Mouse (Mus musculus): ENCODE results near the gene Skp1a. TPM values are rescaled to one million over a fixed set of nuclear protein-coding genes. Genes with fewer than 3 reads are reported as not detected.
"Not testable (repeated sequence)": the region's sequence is repeated elsewhere in the genome, so short reads cannot be mapped to it uniquely, and the experiment has no call there.

The Skp1a gene
- polyA plus RNA-seq (2012; ENCODE audit: insufficient read depth, low replicate concordance), result 1.6 and 14.4 TPM in 2 replicates

DNA sequence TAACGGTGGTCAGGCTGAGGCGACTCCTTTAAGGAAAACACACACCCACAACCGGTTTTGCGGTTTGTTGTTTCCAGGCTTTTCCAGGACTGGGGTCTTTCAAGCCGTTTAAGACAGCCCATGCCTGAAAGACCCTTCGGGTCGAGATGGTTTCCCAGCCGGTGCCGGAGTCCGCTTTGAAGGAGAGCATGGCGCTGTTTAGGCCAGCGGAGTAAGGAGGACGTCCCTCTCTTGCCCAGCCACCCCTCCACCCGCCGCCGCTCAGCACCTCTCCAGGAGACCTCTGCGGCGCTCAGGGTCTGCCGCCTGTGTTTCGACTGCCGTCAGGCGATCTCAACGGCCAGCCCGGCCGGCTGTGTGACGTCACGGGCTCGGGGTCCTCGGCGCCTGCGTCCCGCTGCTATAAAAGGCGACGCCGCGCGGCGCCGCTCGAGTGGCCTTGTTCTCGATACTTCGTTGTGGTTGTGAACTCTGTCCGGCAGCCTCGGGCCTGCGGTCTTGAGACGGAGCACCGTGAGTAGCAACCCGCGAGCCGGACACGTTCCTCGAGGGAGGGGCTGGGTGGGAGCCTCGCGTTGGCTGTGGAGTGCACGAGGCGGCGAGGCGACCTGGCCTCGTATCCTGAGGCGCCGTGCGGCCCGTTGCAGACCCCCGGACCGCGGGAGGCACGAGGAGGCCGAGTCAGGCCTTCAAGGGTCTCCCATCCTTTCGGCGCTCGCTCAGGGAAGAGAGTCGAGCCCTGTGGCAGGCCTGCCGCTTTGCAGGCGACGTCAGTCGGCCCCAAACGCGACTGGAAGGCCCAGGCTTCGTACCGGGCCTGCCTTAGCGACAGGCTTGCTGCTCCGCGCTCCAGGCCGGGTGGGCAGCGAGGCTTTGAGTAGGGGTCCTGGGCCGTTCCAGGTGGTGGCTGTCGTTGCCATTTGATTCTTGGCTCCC lies at the start of gene Skp1a:
Gene Skp1a (plus strand): TSS at position 390 of the 936 bp plus-strand sequence.
- Histone ChIP-seq H3K4me3 (replicated peaks) (peak within 1 kb of the TSS; percentile 98), H3K27me3 (replicated peaks) (no peaks in the 10 kb centered on the region), H3K36me3 (replicated peaks; ENCODE audit: low read length) (peaks cover 23% of the 10 kb centered on the region), H3K9me3 (no peaks in the 10 kb centered on the region), H3K4me1 (peaks cover 35% of the 10 kb centered on the region)
- no peak for TF ChIP-seq FLI1 (IDR thresholded peaks at IDR 0.05; ENCODE audit: low read length)
- TF ChIP-seq GATA1 (IDR thresholded peaks at IDR 0.05; ENCODE audit: borderline replicate concordance, low read length), result no peak

DNA sequence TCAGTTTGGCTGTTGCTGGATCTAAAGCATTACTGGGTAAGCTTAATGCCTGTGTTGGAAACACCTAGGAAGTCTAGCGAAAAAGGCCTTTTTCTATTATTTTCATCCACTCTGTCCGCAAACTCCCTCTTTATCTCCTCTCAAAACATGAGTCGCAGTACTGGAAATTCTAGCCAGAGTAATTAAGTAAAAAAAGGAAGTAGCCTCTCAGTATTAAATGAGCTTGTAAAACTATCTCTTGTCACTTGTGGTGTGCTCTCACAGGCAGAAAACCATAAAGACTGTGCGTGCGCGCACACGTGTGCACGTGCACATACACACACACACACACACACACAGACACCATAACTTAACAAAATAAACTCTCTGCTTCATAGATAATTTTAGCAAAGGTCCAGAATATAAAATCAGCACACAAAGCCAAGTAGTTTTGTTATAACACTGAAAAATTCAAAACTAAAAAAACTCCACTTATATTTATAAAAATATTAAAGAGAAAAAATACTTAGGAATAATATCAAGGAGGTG lies 35.2 kb upstream of the Skp1a start:
- not testable (repeated sequence) for H3K4me3 ChIP-seq (replicated peaks); H3K36me3 ChIP-seq (replicated peaks; ENCODE audit: low read length); H3K27me3 ChIP-seq (replicated peaks); H3K9me3 ChIP-seq; H3K4me1 ChIP-seq

DNA sequence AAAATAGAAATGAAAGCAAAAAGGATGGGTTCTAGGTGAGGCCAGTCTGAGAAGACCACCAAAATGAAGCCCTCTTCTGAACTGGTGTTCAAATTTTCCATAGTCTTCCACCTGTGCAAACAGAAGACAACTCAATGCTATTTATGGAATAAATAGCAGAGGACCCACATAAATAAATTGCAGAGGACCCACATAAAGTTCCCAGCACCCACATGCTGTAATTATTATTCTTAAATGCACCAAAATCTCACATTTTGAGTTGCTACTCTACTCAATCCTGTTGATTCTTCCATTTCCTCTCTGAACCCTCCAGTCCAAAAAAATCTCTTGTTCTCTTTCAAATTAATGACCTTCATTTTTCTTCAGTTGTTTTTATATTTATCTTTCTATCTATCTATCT lies 17.9 kb upstream of the Skp1a start, which contains the start of gene Olfr1371:
Gene Olfr1371 (minus strand): TSS at position 101 of the 400 bp plus-strand sequence.
- Histone ChIP-seq H3K27me3 (replicated peaks) (no peaks in the 10 kb centered on the region), H3K36me3 (replicated peaks; ENCODE audit: low read length) (no peaks in the 10 kb centered on the region), H3K9me3 (no peaks in the 10 kb centered on the region), H3K4me1 (no peaks in the 10 kb centered on the region), H3K4me3 (replicated peaks) (no peak within 1 kb of the TSS)
- TF ChIP-seq GATA1 (IDR thresholded peaks at IDR 0.05; ENCODE audit: borderline replicate concordance, low read length), result no peak
- TF ChIP-seq FLI1 (IDR thresholded peaks at IDR 0.05; ENCODE audit: low read length), result no peak

DNA sequence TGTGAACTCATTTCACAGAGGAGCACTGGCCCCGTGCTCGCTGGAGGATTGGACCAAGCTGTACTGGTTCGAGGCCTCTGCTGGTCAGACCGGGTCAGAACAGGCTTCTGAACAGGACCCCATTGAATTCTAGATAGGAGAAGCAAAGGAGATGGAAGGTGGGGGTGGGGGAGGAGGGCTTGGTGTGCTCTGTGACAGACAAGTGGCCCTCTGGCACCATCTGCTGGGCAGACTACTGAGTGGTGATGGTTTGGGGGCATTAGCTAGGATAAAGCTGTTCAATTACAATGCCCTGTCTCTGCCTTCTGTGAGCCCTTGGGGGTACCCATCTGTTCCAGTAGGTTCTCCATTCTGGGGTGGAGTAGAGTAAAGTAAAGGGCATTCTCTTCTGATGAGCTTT lies 11.5 kb upstream of the Skp1a start:
- Histone ChIP-seq H3K4me1 (peaks cover 21% of the 10 kb centered on the region), H3K27me3 (replicated peaks) (peaks cover 12% of the 10 kb centered on the region), H3K4me3 (replicated peaks) (peak overlapping the region; percentile 68), H3K9me3 (peaks cover 4% of the 10 kb centered on the region; the same call in 1 of the 2 replicates), H3K36me3 (replicated peaks; ENCODE audit: low read length) (no peaks in the 10 kb centered on the region)
- TF ChIP-seq GATA1 (IDR thresholded peaks at IDR 0.05; ENCODE audit: borderline replicate concordance, low read length) (no peak), FLI1 (IDR thresholded peaks at IDR 0.05; ENCODE audit: low read length) (no peak)

DNA sequence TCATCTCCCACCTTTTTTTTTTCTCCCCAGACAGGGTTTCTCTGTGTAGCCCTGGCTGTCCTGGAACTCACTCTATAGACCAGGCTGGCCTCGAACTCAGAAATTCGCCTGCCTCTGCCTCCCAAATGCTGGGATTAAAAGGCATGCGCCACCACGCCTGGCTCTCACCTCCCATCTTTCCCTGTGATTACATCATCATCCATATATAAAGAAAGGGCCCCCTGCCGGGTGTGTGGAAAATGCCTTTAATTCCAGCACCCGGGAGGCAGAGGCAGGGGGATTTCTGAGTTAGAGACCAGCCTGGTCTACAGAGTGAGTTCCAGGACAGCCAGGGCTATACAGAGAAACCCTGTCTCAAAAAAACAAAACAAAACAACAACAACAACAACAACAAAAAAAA lies 9.9 kb upstream of the Skp1a start:
- not testable (repeated sequence) for H3K36me3 ChIP-seq (replicated peaks; ENCODE audit: low read length); H3K9me3 ChIP-seq; H3K4me3 ChIP-seq (replicated peaks)
- peaks cover 12% of the 10 kb centered on the region for H3K27me3 ChIP-seq (replicated peaks)
- peaks cover 21% of the 10 kb centered on the region for H3K4me1 ChIP-seq

DNA sequence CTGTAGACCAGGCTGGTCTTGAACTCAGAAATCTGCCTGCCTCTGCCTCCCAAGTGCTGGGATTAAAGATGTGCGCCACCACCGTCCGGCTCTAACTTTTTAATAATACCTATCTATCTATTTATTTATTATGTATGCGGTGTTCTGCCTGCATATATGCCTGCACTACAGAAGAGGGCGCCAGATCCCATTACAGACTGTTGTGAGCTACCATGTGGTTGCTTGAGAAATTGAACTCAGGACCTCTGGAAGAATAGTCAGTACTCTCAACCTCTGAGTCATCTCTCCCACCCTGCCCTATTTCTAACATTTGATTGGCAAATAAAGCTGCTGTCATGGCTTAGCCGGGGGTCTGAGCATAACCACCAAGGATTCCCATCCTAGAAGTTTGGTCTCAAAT lies 8.9 kb upstream of the Skp1a start:
- Histone ChIP-seq H3K27me3 (replicated peaks) (peaks cover 12% of the 10 kb centered on the region), H3K36me3 (replicated peaks; ENCODE audit: low read length) (no peaks in the 10 kb centered on the region), H3K4me1 (peaks cover 31% of the 10 kb centered on the region), H3K4me3 (replicated peaks) (no peak overlapping the region), H3K9me3 (peaks cover 4% of the 10 kb centered on the region; the same call in 1 of the 2 replicates)
- TF ChIP-seq FLI1 (IDR thresholded peaks at IDR 0.05; ENCODE audit: low read length), result no peak
- TF ChIP-seq GATA1 (IDR thresholded peaks at IDR 0.05; ENCODE audit: borderline replicate concordance, low read length), result no peak

DNA sequence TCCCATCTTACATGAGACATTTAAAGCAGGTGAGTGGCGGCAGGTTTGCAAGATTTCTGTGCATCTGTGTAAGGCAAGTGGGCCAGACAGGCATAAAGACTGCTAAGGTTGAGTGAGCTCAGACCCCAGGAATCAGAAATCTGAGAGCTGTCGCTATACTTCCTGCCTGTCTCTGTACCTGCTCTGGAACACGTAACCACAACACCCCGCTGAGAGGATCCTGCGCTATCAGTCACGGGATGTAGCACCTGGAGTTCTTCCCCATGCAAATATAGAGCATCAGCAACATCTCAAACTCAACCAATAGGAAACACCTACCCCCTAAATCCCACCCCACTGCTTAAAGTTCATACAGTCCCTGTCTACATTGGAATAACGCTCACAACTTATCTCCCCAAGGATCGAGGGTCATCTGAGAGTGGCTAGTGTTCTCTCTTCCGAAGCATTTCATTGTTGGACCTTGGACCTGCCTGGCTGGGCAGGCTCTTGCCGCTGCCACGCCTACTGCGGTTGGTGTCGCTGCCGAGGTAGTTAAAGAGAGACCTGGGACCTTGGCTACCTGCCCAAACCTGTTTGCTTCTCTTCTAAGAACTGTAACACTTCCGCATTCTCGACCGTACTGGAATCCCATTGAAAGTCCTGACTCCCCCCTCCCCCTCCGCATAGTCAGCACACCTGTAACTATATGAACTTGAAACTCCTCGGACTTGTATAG lies 7.7 kb upstream of the Skp1a start:
- peaks cover 4% of the 10 kb centered on the region; the same call in 1 of the 2 replicates for H3K9me3 ChIP-seq
- H3K27me3 ChIP-seq (replicated peaks), result peaks cover 12% of the 10 kb centered on the region
- TF ChIP-seq FLI1 (IDR thresholded peaks at IDR 0.05; ENCODE audit: low read length), result no peak
- TF ChIP-seq GATA1 (IDR thresholded peaks at IDR 0.05; ENCODE audit: borderline replicate concordance, low read length), result no peak
- no peaks in the 10 kb centered on the region for H3K36me3 ChIP-seq (replicated peaks; ENCODE audit: low read length)
- H3K4me1 ChIP-seq, result peaks cover 32% of the 10 kb centered on the region
- H3K4me3 ChIP-seq (replicated peaks), result peak overlapping the region; percentile 78

DNA sequence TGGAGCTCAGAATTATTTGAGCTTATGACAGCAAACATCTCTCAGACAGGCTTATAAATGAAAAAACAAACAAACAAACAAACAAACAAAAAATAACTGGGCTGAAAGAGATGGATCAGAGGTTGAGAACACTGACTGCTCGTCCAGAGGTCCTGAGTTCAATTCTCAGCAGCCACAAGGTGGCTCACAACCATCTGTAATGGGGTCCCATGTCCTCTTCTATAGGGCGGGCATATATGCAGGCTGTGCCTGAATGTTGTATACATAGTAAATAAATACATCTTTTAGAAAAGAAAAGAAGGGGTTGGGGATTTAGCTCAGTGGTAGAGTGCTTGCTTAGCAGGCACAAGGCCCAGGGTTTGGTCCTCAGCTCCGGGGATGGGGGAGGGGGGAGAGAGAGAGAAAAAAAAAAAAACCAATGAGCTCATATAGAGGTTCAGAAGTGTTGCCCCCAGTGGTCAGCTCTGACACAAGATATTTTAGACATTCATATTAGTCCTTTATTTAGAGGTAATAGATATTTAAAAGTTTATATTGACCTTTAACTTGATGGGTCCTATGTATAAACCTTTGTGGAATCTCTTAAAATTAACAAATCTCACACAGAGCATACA lies 5.7 kb upstream of the Skp1a start:
- Histone ChIP-seq H3K4me1 (peaks cover 29% of the 10 kb centered on the region), H3K36me3 (replicated peaks; ENCODE audit: low read length) (no peaks in the 10 kb centered on the region), H3K9me3 (no peaks in the 10 kb centered on the region), H3K4me3 (replicated peaks) (no peak overlapping the region), H3K27me3 (replicated peaks) (peaks cover 11% of the 10 kb centered on the region)
- TF ChIP-seq GATA1 (IDR thresholded peaks at IDR 0.05; ENCODE audit: borderline replicate concordance, low read length), result no peak
- TF ChIP-seq FLI1 (IDR thresholded peaks at IDR 0.05; ENCODE audit: low read length), result no peak

DNA sequence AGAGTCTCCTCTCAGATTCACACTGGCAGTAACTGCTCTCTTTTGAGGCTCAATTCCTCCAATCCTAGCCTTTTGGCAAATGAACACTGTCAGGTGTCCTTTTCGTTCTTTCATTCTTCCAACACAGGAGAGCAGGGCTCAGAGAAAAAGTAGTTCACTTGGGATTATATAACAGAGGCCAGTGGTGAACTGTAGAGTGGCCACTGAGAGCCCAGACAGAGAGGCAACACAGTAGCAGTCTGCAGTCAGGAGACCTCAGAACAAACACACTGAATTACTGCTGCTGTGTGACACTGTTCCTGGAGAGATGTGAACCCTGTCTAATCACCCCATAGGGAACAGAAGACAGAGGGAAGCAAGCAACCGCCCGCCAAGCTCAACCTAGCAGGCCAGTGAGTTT lies 4.7 kb upstream of the Skp1a start:
- no peak overlapping the region for H3K4me3 ChIP-seq (replicated peaks)
- peaks cover 10% of the 10 kb centered on the region for H3K27me3 ChIP-seq (replicated peaks)
- H3K36me3 ChIP-seq (replicated peaks; ENCODE audit: low read length), result no peaks in the 10 kb centered on the region
- peaks cover 31% of the 10 kb centered on the region for H3K4me1 ChIP-seq
- TF ChIP-seq GATA1 (IDR thresholded peaks at IDR 0.05; ENCODE audit: borderline replicate concordance, low read length) (no peak), FLI1 (IDR thresholded peaks at IDR 0.05; ENCODE audit: low read length) (no peak)
- H3K9me3 ChIP-seq, result no peaks in the 10 kb centered on the region

Measured in megakaryocyte, embryonic 14.5 days (primary cell).